Mouse (Mus musculus) kidney, postnatal 0 days (tissue): Measurements from ENCODE around the gene Letm1. TPM values are rescaled to one million over a fixed set of nuclear protein-coding genes. Genes with fewer than 3 reads are reported as not detected.

Source experiments
- ATAC-seq: fragments of 200-750 bp; cut with Nextera tagmentation; replicated peaks from 2 replicates; pipeline ENCODE4 v1.8.0; 2017; ENCODE audit warnings: low read depth, moderate number of reproducible peaks, moderate TSS enrichment, moderate library complexity; ENCODE audit not compliant: low FRiP score
- DNase-seq: peaks from one replicate; pipeline ENCODE4 v3.0.0-alpha.2; 2016; ENCODE audit warnings: low spot score
- H3K27ac ChIP-seq: fragments of 300-500 bp; sonication (generic); 2 replicates; pipeline ENCODE4 v1.5.1; 2014; ENCODE audit warnings: mild to moderate bottlenecking
- H3K27me3 ChIP-seq: fragments of 300-500 bp; sonication (generic); 2 replicates; pipeline ENCODE4 v1.6.1; 2014; ENCODE audit warnings: low read length, mixed read lengths; ENCODE audit not compliant: insufficient read depth
- H3K36me3 ChIP-seq: fragments of 300-500 bp; sonication (generic); 2 replicates; pipeline ENCODE4 v1.6.1; 2014; ENCODE audit warnings: low read length, mixed read lengths; ENCODE audit not compliant: insufficient read depth
- H3K4me1 ChIP-seq: fragments of 300-500 bp; sonication (generic); replicated peaks from 2 replicates; pipeline ENCODE4 v1.6.1; 2014; ENCODE audit warnings: antibody characterized with exemption, low read length, mixed read lengths; ENCODE audit not compliant: insufficient read depth
- H3K4me2 ChIP-seq: fragments of 300-500 bp; sonication (generic); 2 replicates; pipeline ENCODE4 v1.6.1; 2014; ENCODE audit warnings: mild to moderate bottlenecking, low read length, moderate library complexity, mixed read lengths
- H3K4me3 ChIP-seq: fragments of 300-500 bp; sonication (generic); replicated peaks from 2 replicates; pipeline ENCODE4 v1.5.1; 2014; ENCODE audit warnings: low read depth, low read length
- H3K9ac ChIP-seq: fragments of 300-500 bp; sonication (generic); 2 replicates; pipeline ENCODE4 v1.6.1; 2014; ENCODE audit warnings: low read depth, low read length
- H3K9me3 ChIP-seq: fragments of 300-500 bp; sonication (generic); replicated peaks from 2 replicates; pipeline ENCODE4 v1.6.1; 2016; ENCODE audit warnings: low read length, inconsistent platforms, mixed read lengths
- CTCF ChIP-seq: IDR thresholded peaks from 2 replicates; pipeline ENCODE4 v1.5.1; 2016; ENCODE audit warnings: antibody characterized with exemption, low read depth, mild to moderate bottlenecking, moderate library complexity
- WGBS: fragments of 180-500 bp; shearing (Covaris S2); extraction: QIAGEN DNeasy Blood & Tissue Kit; methylation state at CpG from one replicate; pipeline ENCODE4 v1.1.7; 2014; 5-methylcytosine and 5-hydroxymethylcytosine counted together
- polyA plus RNA-seq: library from polyadenylated mRNA; unstranded; fragments of >200 nt; fragmentation: Nextera tagmentation; extraction: Ambion mirVana; gene quantifications from 2 replicates; pipeline ENCODE4 v1.2.1, GENCODE M21; 2015

Gene Letm1
- polyA plus RNA-seq, 1 experiment from 2014 or later = 53.4 TPM

- H3K4me2 ChIP-seq = peak overlapping the region; percentile 32
- no peak overlapping the region for H3K4me3 ChIP-seq
- H3K27ac ChIP-seq = peak overlapping the region; percentile 54
- H3K36me3 ChIP-seq = no peaks in the 10 kb centered on the region
- DNase-seq = peak; percentile 84
- TF ChIP-seq CTCF = no peak
- no peaks in the 10 kb centered on the region for H3K9me3 ChIP-seq
- WGBS = 5% methylated on average over 24 of the region's 24 CpGs
- H3K27me3 ChIP-seq = no peaks in the 10 kb centered on the region
- H3K9ac ChIP-seq = peak overlapping the region; percentile 42; the same call in 1 of the 2 replicates
- peaks cover 39% of the 10 kb centered on the region for H3K4me1 ChIP-seq
- ATAC-seq = 0 out of 2 replicates have a peak, but pooled peaks have one; percentile 8
Measured at GRCm38 (mm10) chr5:33692393-33692792, 90.2 kb downstream of the Letm1 start.

GRCm38 (mm10) chr5:33689852-33690645, 92.6 kb downstream of the Letm1 start:
- peaks cover 29% of the 10 kb centered on the region for H3K4me1 ChIP-seq
- H3K9ac ChIP-seq = 0 out of 2 replicates have a peak overlapping the region, but pooled peaks have one; percentile 27
- no peaks in the 10 kb centered on the region for H3K27me3 ChIP-seq
- 0 out of 2 replicates have a peak overlapping the region, but pooled peaks have one; percentile 8 for H3K27ac ChIP-seq
- DNase-seq (peak; percentile 37), ATAC-seq (no peak)
- H3K4me3 ChIP-seq = no peak overlapping the region
- H3K4me2 ChIP-seq = no peak overlapping the region
- no peaks in the 10 kb centered on the region for H3K36me3 ChIP-seq
- H3K9me3 ChIP-seq = no peaks in the 10 kb centered on the region
- 62% methylated on average over 11 of the region's 11 CpGs for WGBS
- no peak for TF ChIP-seq CTCF

Other genes starting within 250 kb of the Letm1 start
- 55.7 and 58.1 TPM in 2 replicates for gene Fam53a, start 153.2 kb downstream of the Letm1 start, polyA plus RNA-seq
- 0.64 and 0.68 TPM in 2 replicates for gene Gm9903, start 152.9 kb downstream of the Letm1 start, polyA plus RNA-seq
- gene Slbp, start 130.2 kb downstream of the Letm1 start, polyA plus RNA-seq = 146 and 172 TPM in 2 replicates
- 74.3 and 84.9 TPM in 2 replicates for gene Tacc3, start 124.7 kb downstream of the Letm1 start, polyA plus RNA-seq
- 26.4 and 29.5 TPM in 2 replicates for gene Tmem129, start 124.4 kb downstream of the Letm1 start, polyA plus RNA-seq
- gene Fgfr3, start 61.1 kb downstream of the Letm1 start, polyA plus RNA-seq = 14.4 and 15.0 TPM in 2 replicates
- 21.0 and 25.8 TPM in 2 replicates for gene Nsd2, start 37.9 kb upstream of the Letm1 start, polyA plus RNA-seq
- gene Nelfa, start 153.6 kb upstream of the Letm1 start, polyA plus RNA-seq = 41.0 and 42.8 TPM in 2 replicates
- gene Gm1673, start 200.6 kb upstream of the Letm1 start, polyA plus RNA-seq = 85.9 and 90.0 TPM in 2 replicates
- gene Nat8l, start 213.2 kb upstream of the Letm1 start, polyA plus RNA-seq = 0.17 and 0.25 TPM in 2 replicates